Mouse (Mus musculus) forebrain, embryonic 13.5 days (tissue): ENCODE results near the gene Mrpl44. TPM values are rescaled to one million over a fixed set of nuclear protein-coding genes. Genes with fewer than 3 reads are reported as not detected.

Experiments
- ATAC-seq: fragments of 200-750 bp; cut with Nextera tagmentation; 2 replicates; pipeline ENCODE4 v1.8.0; 2017
- H3K27ac ChIP-seq: fragments of 300-500 bp; sonication (generic); 2 replicates; pipeline ENCODE4 v1.5.1; 2015; ENCODE audit warnings: inconsistent platforms, mild to moderate bottlenecking, moderate library complexity
- H3K27me3 ChIP-seq: fragments of 300-500 bp; sonication (generic); 2 replicates; pipeline ENCODE4 v1.6.1; 2015; ENCODE audit warnings: mild to moderate bottlenecking, inconsistent platforms
- H3K36me3 ChIP-seq: fragments of 300-500 bp; sonication (generic); 2 replicates; pipeline ENCODE4 v1.6.1; 2015; ENCODE audit warnings: mild to moderate bottlenecking, inconsistent platforms; ENCODE audit not compliant: poor library complexity, severe bottlenecking
- H3K4me1 ChIP-seq: fragments of 300-500 bp; sonication (generic); 2 replicates; pipeline ENCODE4 v1.6.1; 2015; ENCODE audit warnings: inconsistent platforms
- H3K4me2 ChIP-seq: fragments of 300-500 bp; sonication (generic); 2 replicates; pipeline ENCODE4 v1.6.1; 2015; ENCODE audit warnings: inconsistent platforms, mild to moderate bottlenecking, moderate library complexity
- H3K4me3 ChIP-seq: fragments of 300-500 bp; sonication (generic); 2 replicates; pipeline ENCODE4 v1.5.1; 2015; ENCODE audit warnings: mild to moderate bottlenecking, inconsistent platforms
- H3K9ac ChIP-seq: fragments of 300-500 bp; sonication (generic); 2 replicates; pipeline ENCODE4 v1.6.1; 2015; ENCODE audit warnings: mild to moderate bottlenecking, inconsistent platforms
- H3K9me3 ChIP-seq: fragments of 300-500 bp; sonication (generic); replicated peaks from 2 replicates; pipeline ENCODE4 v1.6.1; 2016; ENCODE audit warnings: inconsistent platforms
- WGBS: fragments of 180-500 bp; shearing (Covaris S2); methylation state at CpG from one replicate; pipeline ENCODE4 v1.1.7; 2015; 5-methylcytosine and 5-hydroxymethylcytosine counted together
- polyA plus RNA-seq: library from polyadenylated mRNA; unstranded; fragments of >200 nt; fragmentation: Nextera tagmentation; extraction: Ambion mirVana; gene quantifications from 2 replicates; pipeline ENCODE4 v1.2.1, GENCODE M21; 2015

The Mrpl44 gene
- polyA plus RNA-seq, 1 experiment from 2014 or later, result 49.9 TPM

DNA sequence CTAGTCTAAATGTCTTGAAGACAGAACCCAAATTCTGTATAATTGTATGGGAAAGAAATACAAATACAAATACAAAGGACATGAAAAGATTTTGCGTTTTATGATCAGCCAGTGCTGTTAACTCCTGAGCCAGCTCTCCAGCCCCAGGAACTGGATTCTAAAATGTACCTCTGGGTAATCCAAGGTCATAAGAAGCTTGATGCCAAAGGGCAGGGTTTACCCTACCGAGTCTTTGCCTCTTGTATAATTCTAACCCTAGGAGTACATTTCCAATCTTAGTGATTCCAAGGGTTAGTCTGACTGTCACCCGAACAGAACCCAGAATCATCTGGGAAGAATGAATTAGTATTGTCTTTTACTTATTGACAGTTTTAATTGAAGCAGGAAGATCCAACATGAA, 39.6 kb downstream of the Mrpl44 start:
- Histone ChIP-seq H3K9ac (no peak overlapping the region), H3K9me3 (no peaks in the 10 kb centered on the region), H3K4me2 (no peak overlapping the region), H3K4me1 (no peaks in the 10 kb centered on the region), H3K36me3 (no peaks in the 10 kb centered on the region), H3K27me3 (no peaks in the 10 kb centered on the region), H3K27ac (no peak overlapping the region), H3K4me3 (no peak overlapping the region)
- 91% methylated on average over 3 of the region's 3 CpGs for WGBS
- no peak for ATAC-seq

DNA sequence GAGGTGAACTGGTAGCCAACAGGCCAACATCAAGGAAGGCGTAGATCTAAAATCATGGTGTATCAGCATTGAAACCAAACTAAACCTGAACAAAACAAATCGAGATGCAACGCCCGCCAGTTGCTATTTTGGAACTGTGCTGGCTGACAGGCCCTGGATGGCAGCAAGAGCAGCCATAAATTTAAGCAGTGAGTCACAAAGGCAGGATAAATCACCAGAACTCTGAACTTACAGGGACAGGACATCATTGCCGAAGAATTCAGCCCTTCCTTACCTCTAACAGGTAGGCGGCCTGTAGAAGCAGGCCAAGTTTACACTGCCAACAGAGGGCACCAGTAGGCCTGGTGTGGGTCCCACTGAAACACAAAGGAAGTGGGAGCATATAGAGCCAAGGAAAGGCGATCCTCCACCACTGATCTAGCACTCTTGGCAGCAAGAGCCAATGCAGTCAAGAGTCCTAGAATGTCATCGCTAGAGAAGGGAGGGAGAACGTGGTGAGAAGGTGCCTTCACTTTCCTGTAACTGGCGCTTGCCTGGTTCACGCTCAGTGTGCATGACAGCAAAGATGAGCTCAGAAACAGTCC, 43.6 kb downstream of the Mrpl44 start:
- Histone ChIP-seq H3K27me3 (no peaks in the 10 kb centered on the region), H3K9me3 (no peaks in the 10 kb centered on the region), H3K27ac (no peak overlapping the region), H3K4me2 (no peak overlapping the region), H3K4me1 (peaks cover 1% of the 10 kb centered on the region; the same call in 1 of the 2 replicates), H3K9ac (no peak overlapping the region), H3K4me3 (no peak overlapping the region), H3K36me3 (no peaks in the 10 kb centered on the region)
- WGBS, result 94% methylated on average over 11 of the region's 11 CpGs
- ATAC-seq, result no peak

DNA sequence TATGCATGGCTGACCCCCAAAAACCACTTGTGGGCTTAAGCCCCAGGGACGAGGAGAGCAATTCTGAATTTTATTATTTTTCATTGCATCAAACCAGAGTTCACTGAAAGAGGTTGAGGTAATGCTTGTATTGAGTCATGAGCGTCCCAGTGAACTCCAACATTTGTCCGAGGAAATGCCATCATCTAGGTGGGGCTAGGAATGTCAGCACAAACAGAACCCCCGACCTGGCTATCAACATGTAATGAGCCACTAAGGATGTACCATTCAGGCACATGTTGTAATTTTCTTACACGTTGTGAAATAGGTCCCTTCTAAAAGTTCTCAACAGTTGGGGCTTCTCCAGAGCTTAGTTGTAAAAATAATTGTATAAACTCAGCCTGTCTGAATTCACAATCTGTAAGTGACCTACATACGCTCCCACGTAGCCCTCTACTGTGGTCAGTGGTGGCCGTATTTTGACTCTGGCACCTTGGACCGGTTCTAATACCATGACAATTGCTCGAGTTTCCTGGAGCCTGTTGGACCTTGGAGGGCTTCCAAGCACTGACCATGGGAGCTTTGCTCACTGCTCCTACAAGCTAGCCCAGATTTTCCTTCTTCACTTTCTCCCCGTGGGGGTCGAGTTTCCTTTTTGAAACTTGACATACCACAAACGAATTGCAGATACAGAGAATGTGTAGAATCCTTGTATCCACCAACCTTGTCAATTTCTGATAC, 47.1 kb downstream of the Mrpl44 start:
- no peaks in the 10 kb centered on the region for H3K9me3 ChIP-seq
- no peak overlapping the region for H3K4me2 ChIP-seq
- WGBS, result 84% methylated on average over 13 of the region's 13 CpGs
- H3K4me3 ChIP-seq, result no peak overlapping the region
- H3K27me3 ChIP-seq, result no peaks in the 10 kb centered on the region
- H3K27ac ChIP-seq, result no peak overlapping the region
- H3K4me1 ChIP-seq, result peaks cover 7% of the 10 kb centered on the region; the same call in 1 of the 2 replicates
- no peak for ATAC-seq
- no peaks in the 10 kb centered on the region for H3K36me3 ChIP-seq
- no peak overlapping the region for H3K9ac ChIP-seq

DNA sequence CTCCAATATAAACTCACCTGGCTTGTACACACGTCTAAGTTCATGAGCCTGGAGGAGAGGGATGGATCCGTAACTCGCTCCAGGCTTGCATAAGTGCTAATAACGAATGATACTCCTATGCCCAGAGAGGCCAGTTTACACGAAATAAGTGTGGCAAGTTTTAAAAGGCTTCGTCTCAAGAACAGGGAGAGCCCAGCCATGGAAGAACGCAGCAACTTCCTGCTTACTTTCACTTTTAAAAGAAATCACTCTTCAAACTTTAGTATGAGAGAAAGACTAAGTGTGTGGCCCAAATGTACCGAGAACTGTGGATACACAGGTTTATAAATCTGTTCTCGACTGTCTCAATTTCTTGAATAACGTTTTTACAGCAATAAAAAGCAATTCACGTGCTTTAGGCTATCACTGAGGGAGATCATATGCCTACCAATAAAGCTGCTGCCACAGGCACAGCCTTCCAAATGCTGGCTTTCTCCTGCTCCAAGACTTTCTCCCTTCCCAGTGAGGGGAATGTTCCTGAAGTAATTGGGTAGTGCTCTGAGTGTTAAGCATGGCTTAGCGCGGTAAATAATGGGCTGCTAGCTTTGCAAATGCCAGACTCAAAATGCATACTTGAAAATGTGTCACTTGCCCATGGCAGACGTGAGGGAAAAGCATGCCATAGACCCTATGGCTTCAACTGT, 48.3 kb downstream of the Mrpl44 start:
- Histone ChIP-seq H3K27ac (no peak overlapping the region), H3K27me3 (no peaks in the 10 kb centered on the region), H3K4me1 (peaks cover 7% of the 10 kb centered on the region; the same call in 1 of the 2 replicates), H3K4me2 (no peak overlapping the region), H3K4me3 (no peak overlapping the region), H3K36me3 (no peaks in the 10 kb centered on the region), H3K9ac (no peak overlapping the region), H3K9me3 (no peaks in the 10 kb centered on the region)
- 74% methylated on average over 14 of the region's 14 CpGs for WGBS
- no peak for ATAC-seq

Other genes with a start within 250 kb of the Mrpl44 start
- gene Ap1s3, start 104.0 kb upstream of the Mrpl44 start, polyA plus RNA-seq, result 0.28 TPM in 1 of 2 replicates, not detected in the other
- 59.0 and 67.2 TPM in 2 replicates for gene Wdfy1, start 125 bp downstream of the Mrpl44 start, polyA plus RNA-seq
- 27.3 and 35.5 TPM in 2 replicates for gene Serpine2, start 85.2 kb downstream of the Mrpl44 start, polyA plus RNA-seq